Mouse (Mus musculus) bone marrow, adult 2 months (tissue): Measurements from ENCODE around the gene Cxcl1. TPM values are rescaled to one million over a fixed set of nuclear protein-coding genes. Genes with fewer than 3 reads are reported as not detected.

Source experiments
- H3K27ac ChIP-seq: fragments of 200-500 bp; 2 replicates; pipeline ENCODE4 v1.5.1; 2012; ENCODE audit warnings: low read depth, mild to moderate bottlenecking, control low read depth, inconsistent platforms, low read length; ENCODE audit not compliant: control insufficient read depth, poor library complexity, insufficient read depth
- H3K4me1 ChIP-seq: fragments of 200-500 bp; 2 replicates; pipeline ENCODE4 v1.6.1; 2011; ENCODE audit warnings: low read length; ENCODE audit not compliant: control insufficient read depth, insufficient read depth
- H3K4me3 ChIP-seq: fragments of 200-500 bp; replicated peaks from 2 replicates; pipeline ENCODE3; 2011; ENCODE audit warnings: mild to moderate bottlenecking, low read depth, low read length, control low read depth; ENCODE audit not compliant: control insufficient read depth
- CTCF ChIP-seq: fragments of 200-500 bp; IDR thresholded peaks from 2 replicates; pipeline ENCODE4 v1.5.1; 2011; ENCODE audit warnings: low read length, control low read depth; ENCODE audit not compliant: control insufficient read depth, insufficient read depth
- POLR2A ChIP-seq: fragments of 200-500 bp; IDR thresholded peaks from 2 replicates; pipeline ENCODE4 v1.6.1; 2011; ENCODE audit warnings: low read depth, mild to moderate bottlenecking, control low read depth, low read length, borderline replicate concordance; ENCODE audit not compliant: control insufficient read depth
- WGBS: fragments of 180-500 bp; shearing (Covaris S2); methylation state at CpG from one replicate; pipeline ENCODE4 v1.1.7; 2018; 5-methylcytosine and 5-hydroxymethylcytosine counted together
- polyA plus RNA-seq: library from polyadenylated mRNA; stranded (reverse); fragments of >200 nt; gene quantifications from 2 replicates; pipeline ENCODE4 v1.2.4, GENCODE M21; 2011; ENCODE audit warnings: low replicate concordance; ENCODE audit not compliant: missing spikeins, insufficient read depth, insufficient read length

The Cxcl1 gene
- polyA plus RNA-seq, 1 experiment: 1.6 TPM

- H3K27ac ChIP-seq: no peak overlapping the region
- no peaks in the 10 kb centered on the region for H3K4me1 ChIP-seq
- TF ChIP-seq POLR2A (no peak), CTCF (no peak)
- 53% methylated on average over 6 of the region's 6 CpGs for WGBS
- H3K4me3 ChIP-seq: no peak overlapping the region
Measured at GRCm38 (mm10) chr5:90861876-90862375, 29.1 kb upstream of the Cxcl1 start.

GRCm38 (mm10) chr5:90866770-90867169 is 24.3 kb upstream of the Cxcl1 start:
- H3K4me3 ChIP-seq: no peak overlapping the region
- TF ChIP-seq CTCF: no peak
- TF ChIP-seq POLR2A: no peak
- H3K27ac ChIP-seq: no peak overlapping the region
- H3K4me1 ChIP-seq: no peaks in the 10 kb centered on the region

GRCm38 (mm10) chr5:90872377-90872776 is 18.7 kb upstream of the Cxcl1 start:
- no peak overlapping the region for H3K27ac ChIP-seq
- no peaks in the 10 kb centered on the region for H3K4me1 ChIP-seq
- 75% methylated on average over 7 of the region's 7 CpGs for WGBS
- TF ChIP-seq CTCF: no peak
- no peak for TF ChIP-seq POLR2A
- no peak overlapping the region for H3K4me3 ChIP-seq

- TF ChIP-seq POLR2A (no peak), CTCF (no peak)
- peaks cover 1% of the 10 kb centered on the region; the same call in 1 of the 2 replicates for H3K4me1 ChIP-seq
- no peak overlapping the region for H3K27ac ChIP-seq
- 76% methylated on average over 4 of the region's 4 CpGs for WGBS
- no peak overlapping the region for H3K4me3 ChIP-seq
Measured at GRCm38 (mm10) chr5:90876045-90876444, 15.0 kb upstream of the Cxcl1 start.

GRCm38 (mm10) chr5:90876471-90877172 is 14.4 kb upstream of the Cxcl1 start:
- 38% methylated on average over 8 of the region's 8 CpGs for WGBS
- Histone ChIP-seq H3K4me3 (no peak overlapping the region), H3K4me1 (peaks cover 1% of the 10 kb centered on the region; the same call in 1 of the 2 replicates), H3K27ac (no peak overlapping the region)
- TF ChIP-seq POLR2A: no peak
- TF ChIP-seq CTCF: no peak

- Histone ChIP-seq H3K4me1 (peaks cover 3% of the 10 kb centered on the region; the same call in 1 of the 2 replicates), H3K4me3 (no peak overlapping the region), H3K27ac (no peak overlapping the region)
- TF ChIP-seq CTCF: no peak
- TF ChIP-seq POLR2A: no peak
Measured at GRCm38 (mm10) chr5:90877173-90877512, 13.9 kb upstream of the Cxcl1 start.

- peaks cover 3% of the 10 kb centered on the region; the same call in 1 of the 2 replicates for H3K4me1 ChIP-seq
- H3K4me3 ChIP-seq: no peak overlapping the region
- 50% methylated on average over 3 of the region's 3 CpGs for WGBS
- no peak overlapping the region for H3K27ac ChIP-seq
- TF ChIP-seq POLR2A (no peak), CTCF (no peak)
Measured at GRCm38 (mm10) chr5:90879307-90880014, 11.6 kb upstream of the Cxcl1 start.

- 87% methylated on average over 7 of the region's 7 CpGs for WGBS
- TF ChIP-seq CTCF: no peak
- TF ChIP-seq POLR2A: no peak
- no peak overlapping the region for H3K27ac ChIP-seq
- H3K4me3 ChIP-seq: no peak overlapping the region
- H3K4me1 ChIP-seq: peaks cover 3% of the 10 kb centered on the region; the same call in 1 of the 2 replicates
Measured at GRCm38 (mm10) chr5:90880335-90880850, 10.6 kb upstream of the Cxcl1 start.
